13 mouse cellular contexts compared by ENCODE assay signal in the genomic region with DNA sequence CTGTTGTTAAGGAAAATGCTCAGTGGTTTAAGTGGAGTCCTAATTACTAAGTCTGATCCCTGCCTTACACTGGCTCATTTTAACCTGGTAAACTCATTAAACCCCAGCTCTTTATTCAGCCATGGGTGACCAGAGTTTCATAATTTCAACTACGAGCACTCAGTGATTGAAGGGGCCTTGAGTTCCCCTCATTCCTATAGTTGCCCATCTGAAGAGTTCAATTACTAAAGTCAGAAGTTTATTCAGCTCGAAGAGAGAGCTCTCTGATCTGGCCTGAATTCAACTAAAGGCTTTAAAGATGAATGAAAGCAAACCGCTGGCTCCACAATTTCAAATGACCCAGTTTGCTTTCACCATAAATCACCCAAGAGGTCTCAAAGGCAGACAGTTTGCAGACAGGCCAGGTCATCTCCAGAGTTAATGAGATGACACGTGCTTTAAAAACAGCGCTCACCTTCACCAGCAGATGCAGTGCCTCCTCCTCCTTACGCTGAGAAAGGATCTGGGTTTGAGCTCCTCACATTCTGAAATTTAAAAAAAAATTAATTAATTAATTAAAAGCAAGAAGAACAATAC.
A peak's percentile ranks its signal among the peaks of the same experiment; 100 is the strongest.
DNase-seq lines count a peak whose midpoint lies in the region.
"Had no signal": no experiment of that assay in that cellular context is flagged by ENCODE, and none has a peak within 500 bp of the region (broad histone marks: within the 10 kb centered on the region; RNA-seq: fewer than 3 reads in every experiment).

No protein-coding gene starts in this region.

- peak; percentile 20 for DNase-seq in adrenal gland, adult 8-10 months
- no peak for DNase-seq in adrenal gland, postnatal 10 days
- peak; percentile 4 for DNase-seq in kidney, adult 9 months
- DNase-seq in kidney, adult 8-10 months = no peak
- peak; percentile 21 for DNase-seq in lung, postnatal 25 days (ENCODE audit: low spot score)
- no peak for DNase-seq in lung, postnatal 10 days
- peak; percentile 33 for DNase-seq in embryo, embryonic 9.5 days (ENCODE audit: extremely low spot score)
- DNase-seq in cerebellum, adult 8-10 months = no peak
- DNase-seq: cerebellum, postnatal 14 days; gastrocnemius, adult 2 months; heart, adult 2 months; heart, postnatal 10 days; right cerebral cortex, postnatal 25 days had no signal

Comparison
In these comparisons a context has a peak if more than half of its experiments do, and no peak if none do; other contexts are left out.
1. DNase-seq: peak in adrenal gland, adult 8-10 months (single experiment), kidney, adult 9 months (single experiment), lung, postnatal 25 days (single experiment) and embryo, embryonic 9.5 days (single experiment); none in adrenal gland, postnatal 10 days (single experiment), kidney, adult 8-10 months (0 of 2), lung, postnatal 10 days (single experiment) and cerebellum, adult 8-10 months (single experiment).